Mouse (Mus musculus) forebrain, embryonic 13.5 days (tissue): ENCODE data around the gene Dazap2. TPM values are rescaled to one million over a fixed set of nuclear protein-coding genes. Genes with fewer than 3 reads are reported as not detected.
"Not testable (repeated sequence)": the region's sequence is repeated elsewhere in the genome, so short reads cannot be mapped to it uniquely, and the experiment has no call there.

Experiments
- ATAC-seq: fragments of 200-750 bp; cut with Nextera tagmentation; 2 replicates; pipeline ENCODE4 v1.8.0; 2017
- H3K27ac ChIP-seq: fragments of 300-500 bp; sonication (generic); 2 replicates; pipeline ENCODE4 v1.5.1; 2015; ENCODE audit warnings: inconsistent platforms, mild to moderate bottlenecking, moderate library complexity
- H3K27me3 ChIP-seq: fragments of 300-500 bp; sonication (generic); 2 replicates; pipeline ENCODE4 v1.6.1; 2015; ENCODE audit warnings: mild to moderate bottlenecking, inconsistent platforms
- H3K36me3 ChIP-seq: fragments of 300-500 bp; sonication (generic); 2 replicates; pipeline ENCODE4 v1.6.1; 2015; ENCODE audit warnings: mild to moderate bottlenecking, inconsistent platforms; ENCODE audit not compliant: poor library complexity, severe bottlenecking
- H3K4me1 ChIP-seq: fragments of 300-500 bp; sonication (generic); 2 replicates; pipeline ENCODE4 v1.6.1; 2015; ENCODE audit warnings: inconsistent platforms
- H3K4me2 ChIP-seq: fragments of 300-500 bp; sonication (generic); 2 replicates; pipeline ENCODE4 v1.6.1; 2015; ENCODE audit warnings: inconsistent platforms, mild to moderate bottlenecking, moderate library complexity
- H3K4me3 ChIP-seq: fragments of 300-500 bp; sonication (generic); 2 replicates; pipeline ENCODE4 v1.5.1; 2015; ENCODE audit warnings: mild to moderate bottlenecking, inconsistent platforms
- H3K9ac ChIP-seq: fragments of 300-500 bp; sonication (generic); 2 replicates; pipeline ENCODE4 v1.6.1; 2015; ENCODE audit warnings: mild to moderate bottlenecking, inconsistent platforms
- H3K9me3 ChIP-seq: fragments of 300-500 bp; sonication (generic); replicated peaks from 2 replicates; pipeline ENCODE4 v1.6.1; 2016; ENCODE audit warnings: inconsistent platforms
- WGBS: fragments of 180-500 bp; shearing (Covaris S2); methylation state at CpG from one replicate; pipeline ENCODE4 v1.1.7; 2015; 5-methylcytosine and 5-hydroxymethylcytosine counted together
- polyA plus RNA-seq: library from polyadenylated mRNA; unstranded; fragments of >200 nt; fragmentation: Nextera tagmentation; extraction: Ambion mirVana; gene quantifications from 2 replicates; pipeline ENCODE4 v1.2.1, GENCODE M21; 2015

The Dazap2 gene
- polyA plus RNA-seq, 1 experiment from 2014 or later: 192 TPM

GRCm38 (mm10) chr15:100590436-100590835, 24.7 kb upstream of the Dazap2 start:
- WGBS: 83% methylated on average over 8 of the region's 8 CpGs
- ATAC-seq: no peak
- H3K4me1 ChIP-seq: no peaks in the 10 kb centered on the region
- no peak overlapping the region for H3K4me2 ChIP-seq
- H3K27ac ChIP-seq: no peak overlapping the region
- no peak overlapping the region for H3K9ac ChIP-seq
- H3K36me3 ChIP-seq: peaks cover 61% of the 10 kb centered on the region
- H3K9me3 ChIP-seq: no peaks in the 10 kb centered on the region
- no peaks in the 10 kb centered on the region for H3K27me3 ChIP-seq
- no peak overlapping the region for H3K4me3 ChIP-seq

- Histone ChIP-seq H3K4me2 (no peak overlapping the region), H3K4me1 (no peaks in the 10 kb centered on the region), H3K4me3 (no peak overlapping the region), H3K27ac (no peak overlapping the region), H3K36me3 (peaks cover 37% of the 10 kb centered on the region), H3K9me3 (no peaks in the 10 kb centered on the region), H3K9ac (no peak overlapping the region), H3K27me3 (no peaks in the 10 kb centered on the region)
- no peak for ATAC-seq
- 85% methylated on average over 6 of the region's 6 CpGs for WGBS
Observed at GRCm38 (mm10) chr15:100592817-100593216, 22.3 kb upstream of the Dazap2 start.

- Histone ChIP-seq H3K4me3 (peak overlapping the region; percentile 77), H3K9ac (peak overlapping the region; percentile 93), H3K4me1 (peaks cover 22% of the 10 kb centered on the region), H3K36me3 (no peaks in the 10 kb centered on the region), H3K4me2 (peak overlapping the region; percentile 85), H3K27ac (0 out of 2 replicates have a peak overlapping the region, but pooled peaks have one; percentile 80), H3K27me3 (peaks cover 15% of the 10 kb centered on the region), H3K9me3 (no peaks in the 10 kb centered on the region)
- ATAC-seq: no peak
- 29% methylated on average over 9 of the region's 9 CpGs for WGBS
Observed at GRCm38 (mm10) chr15:100598287-100598882, 16.8 kb upstream of the Dazap2 start.

- no peaks in the 10 kb centered on the region for H3K36me3 ChIP-seq
- peak overlapping the region; percentile 85 for H3K4me2 ChIP-seq
- H3K9me3 ChIP-seq: no peaks in the 10 kb centered on the region
- H3K9ac ChIP-seq: peak overlapping the region; percentile 93
- peak overlapping the region; percentile 77 for H3K4me3 ChIP-seq
- peaks cover 24% of the 10 kb centered on the region for H3K4me1 ChIP-seq
- 1% methylated on average over 12 of the region's 12 CpGs for WGBS
- H3K27ac ChIP-seq: peak overlapping the region; percentile 80
- ATAC-seq: peak; percentile 41
- peaks cover 19% of the 10 kb centered on the region for H3K27me3 ChIP-seq
Observed at GRCm38 (mm10) chr15:100598883-100599275, 16.3 kb upstream of the Dazap2 start.

- peaks cover 25% of the 10 kb centered on the region for H3K4me1 ChIP-seq
- H3K9me3 ChIP-seq: no peaks in the 10 kb centered on the region
- peak within 1 kb of the TSS; percentile 85 for H3K4me2 ChIP-seq
- peak within 1 kb of the TSS; percentile 93 for H3K9ac ChIP-seq
- H3K27ac ChIP-seq: peak within 1 kb of the TSS; percentile 80
- no peaks in the 10 kb centered on the region for H3K36me3 ChIP-seq
- peak within 1 kb of the TSS; percentile 77 for H3K4me3 ChIP-seq
- H3K27me3 ChIP-seq: peaks cover 19% of the 10 kb centered on the region
- peak; percentile 78 for ATAC-seq
- WGBS: 2% methylated on average over 40 of the region's 76 CpGs
Observed at GRCm38 (mm10) chr15:100599276-100600046, 15.7 kb upstream of the Dazap2 start, which contains the start of gene Pou6f1. Pou6f1 (minus strand) TSS chr15:100599984.

- 1% methylated on average over 35 of the region's 35 CpGs for WGBS
- Histone ChIP-seq H3K36me3 (no peaks in the 10 kb centered on the region), H3K9me3 (no peaks in the 10 kb centered on the region), H3K27me3 (peaks cover 19% of the 10 kb centered on the region), H3K9ac (peak overlapping the region; percentile 93), H3K4me2 (peak overlapping the region; percentile 85), H3K4me3 (peak overlapping the region; percentile 77), H3K4me1 (peaks cover 32% of the 10 kb centered on the region), H3K27ac (peak overlapping the region; percentile 80)
- peak; percentile 75 for ATAC-seq
Observed at GRCm38 (mm10) chr15:100600047-100600695, 15.0 kb upstream of the Dazap2 start.

- Histone ChIP-seq H3K4me3 (peak overlapping the region; percentile 77), H3K9ac (peak overlapping the region; percentile 93; the same call in 1 of the 2 replicates), H3K36me3 (no peaks in the 10 kb centered on the region), H3K4me2 (peak overlapping the region; percentile 85), H3K4me1 (peaks cover 37% of the 10 kb centered on the region), H3K27me3 (peaks cover 19% of the 10 kb centered on the region), H3K9me3 (no peaks in the 10 kb centered on the region), H3K27ac (no peak overlapping the region)
- no peak for ATAC-seq
- WGBS: 20% methylated on average over 21 of the region's 21 CpGs
Observed at GRCm38 (mm10) chr15:100600696-100601272, 14.4 kb upstream of the Dazap2 start.

GRCm38 (mm10) chr15:100601669-100602068, 13.5 kb upstream of the Dazap2 start:
- H3K4me1 ChIP-seq: peaks cover 37% of the 10 kb centered on the region
- no peak overlapping the region for H3K27ac ChIP-seq
- H3K9me3 ChIP-seq: no peaks in the 10 kb centered on the region
- H3K9ac ChIP-seq: no peak overlapping the region
- H3K4me3 ChIP-seq: no peak overlapping the region
- H3K36me3 ChIP-seq: no peaks in the 10 kb centered on the region
- H3K4me2 ChIP-seq: no peak overlapping the region
- 48% methylated on average over 3 of the region's 3 CpGs for WGBS
- peaks cover 19% of the 10 kb centered on the region for H3K27me3 ChIP-seq
- no peak for ATAC-seq

- Histone ChIP-seq H3K4me1 (peaks cover 20% of the 10 kb centered on the region), H3K27me3 (peaks cover 13% of the 10 kb centered on the region)
- H3K4me3 ChIP-seq, H3K36me3 ChIP-seq, H3K27ac ChIP-seq, ATAC-seq, H3K9me3 ChIP-seq, H3K9ac ChIP-seq, H3K4me2 ChIP-seq: not testable (repeated sequence)
- 89% methylated on average over 8 of the region's 8 CpGs for WGBS
Observed at GRCm38 (mm10) chr15:100606677-100607076, 8.5 kb upstream of the Dazap2 start.

- Histone ChIP-seq H3K27ac (no peak overlapping the region), H3K27me3 (peaks cover 6% of the 10 kb centered on the region; the same call in 1 of the 2 replicates), H3K4me2 (no peak overlapping the region), H3K9me3 (no peaks in the 10 kb centered on the region), H3K4me3 (no peak overlapping the region), H3K9ac (no peak overlapping the region), H3K4me1 (peaks cover 24% of the 10 kb centered on the region), H3K36me3 (0 out of 2 replicates have a peak, but pooled peaks cover under 1% of the 10 kb centered on the region)
- WGBS: 83% methylated on average over 7 of the region's 7 CpGs
- ATAC-seq: no peak
Observed at GRCm38 (mm10) chr15:100611951-100612350, 3.2 kb upstream of the Dazap2 start.

- Histone ChIP-seq H3K36me3 (peaks cover 4% of the 10 kb centered on the region), H3K4me3 (no peak overlapping the region), H3K9ac (no peak overlapping the region), H3K9me3 (no peaks in the 10 kb centered on the region), H3K4me2 (no peak overlapping the region), H3K4me1 (peaks cover 25% of the 10 kb centered on the region), H3K27me3 (peaks cover 6% of the 10 kb centered on the region; the same call in 1 of the 2 replicates), H3K27ac (no peak overlapping the region)
- ATAC-seq: no peak
- WGBS: 70% methylated on average over 2 of the region's 2 CpGs
Observed at GRCm38 (mm10) chr15:100612432-100612831, 2.7 kb upstream of the Dazap2 start.
